Comparison of ENCODE assay signal across 14 mouse cellular contexts in genomic region chr10:20001990-20002389, GRCm38 (mm10).
DNase-seq lines count a peak whose midpoint lies in the region; ATAC-seq and TF ChIP-seq lines count a peak whose summit lies in the region.
"Had no signal": no experiment of that assay in that cellular context is flagged by ENCODE, and none has a peak within 500 bp of the region (broad histone marks: within the 10 kb centered on the region; RNA-seq: fewer than 3 reads in every experiment).

No protein-coding gene starts in this region.

- H3K4me3 ChIP-seq in midbrain, postnatal 0 days (ENCODE audit: low read depth, low read length) = no peak overlapping the region
- no peak overlapping the region for H3K4me3 ChIP-seq in cerebellum, adult 2 months (replicated peaks; ENCODE audit: insufficient read depth, low read depth, low read length)
- H3K4me3 ChIP-seq: embryonic facial prominence, embryonic 12.5 days; liver, embryonic 12.5 days had no signal

- H3K9me3 ChIP-seq in midbrain, postnatal 0 days (ENCODE audit: low read length) = no peaks in the 10 kb centered on the region
- H3K9me3 ChIP-seq: embryonic facial prominence, embryonic 12.5 days; liver, embryonic 12.5 days had no signal

- H3K4me2 ChIP-seq in midbrain, postnatal 0 days (ENCODE audit: low read depth, low read length, poor library complexity, severe bottlenecking) = no peak overlapping the region
- H3K4me2 ChIP-seq: embryonic facial prominence, embryonic 12.5 days; liver, embryonic 12.5 days had no signal

- no peak overlapping the region for H3K27ac ChIP-seq in midbrain, postnatal 0 days (ENCODE audit: low read depth, low read length)
- no peak overlapping the region for H3K27ac ChIP-seq in cerebellum, adult 2 months (ENCODE audit: insufficient read depth, low read length)
- H3K27ac ChIP-seq: embryonic facial prominence, embryonic 12.5 days; liver, embryonic 12.5 days had no signal

- ATAC-seq in midbrain, postnatal 0 days (ENCODE audit: low FRiP score) = 0 out of 2 replicates have a peak, but pooled peaks have one; percentile 29
- ATAC-seq: liver, embryonic 12.5 days had no signal

- no peaks in the 10 kb centered on the region for H3K36me3 ChIP-seq in midbrain, postnatal 0 days (ENCODE audit: insufficient read depth, low read length)
- H3K36me3 ChIP-seq: embryonic facial prominence, embryonic 12.5 days; liver, embryonic 12.5 days had no signal

- no peak for TF ChIP-seq CTCF in midbrain, postnatal 0 days (IDR thresholded peaks at IDR 0.05)
- TF ChIP-seq CTCF in cerebellum, adult 2 months (IDR thresholded peaks at IDR 0.05; ENCODE audit: borderline replicate concordance, insufficient read depth, low read depth, low read length) = no peak

- no peaks in the 10 kb centered on the region for H3K27me3 ChIP-seq in midbrain, postnatal 0 days (ENCODE audit: insufficient read depth, low read length)
- H3K27me3 ChIP-seq in cerebellum, adult 2 months (ENCODE audit: control insufficient read depth, insufficient read depth, low read length) = no peaks in the 10 kb centered on the region
- H3K27me3 ChIP-seq: embryonic facial prominence, embryonic 12.5 days; liver, embryonic 12.5 days had no signal

- peak; percentile 37 for DNase-seq in retina, postnatal 1 day
- no peak for DNase-seq in retina, embryonic 14.5 days (ENCODE audit: low spot score)
- DNase-seq in fat pad, adult 2 months (ENCODE audit: extremely low read depth, low read depth, low spot score) = peak; percentile 30
- DNase-seq in induced T-regulatory cell, adult 2 months (ENCODE audit: low read depth) = peak; percentile 33
- no peak for DNase-seq in midbrain, postnatal 0 days (ENCODE audit: low spot score)
- no peak for DNase-seq in gastrocnemius, adult 18-20 months (ENCODE audit: low spot score)
- no peak for DNase-seq in cerebellum, adult 2 months
- DNase-seq: cerebellum, adult 8-10 months; gastrocnemius, postnatal 10 days; kidney, postnatal 14 days; lung, postnatal 14 days; thymus, postnatal 14 days had no signal

- WGBS in midbrain, postnatal 0 days = 31% methylated on average over 5 of the region's 5 CpGs
- WGBS in cerebellum, adult 2 months = 74% methylated on average over 5 of the region's 5 CpGs

- H3K4me1 ChIP-seq in midbrain, postnatal 0 days (ENCODE audit: insufficient read depth, low read length) = no peaks in the 10 kb centered on the region
- peaks cover 9% of the 10 kb centered on the region for H3K4me1 ChIP-seq in cerebellum, adult 2 months (ENCODE audit: control insufficient read depth, insufficient read depth, low read length)
- H3K4me1 ChIP-seq: liver, embryonic 12.5 days had no signal

- TF ChIP-seq POLR2A in cerebellum, adult 2 months (IDR thresholded peaks at IDR 0.05; ENCODE audit: borderline replicate concordance, insufficient read depth, low read length) = no peak

- H3K9ac ChIP-seq in midbrain, postnatal 0 days (replicated peaks; ENCODE audit: low read length, poor library complexity, severe bottlenecking) = no peak overlapping the region
- H3K9ac ChIP-seq: embryonic facial prominence, embryonic 12.5 days; liver, embryonic 12.5 days had no signal

Comparison
In these comparisons a context has a peak if more than half of its experiments do, and no peak if none do; other contexts are left out.
1. DNase-seq: peak in retina, postnatal 1 day (single experiment), fat pad, adult 2 months (single experiment) and induced T-regulatory cell, adult 2 months (single experiment); none in retina, embryonic 14.5 days (single experiment), midbrain, postnatal 0 days (single experiment), gastrocnemius, adult 18-20 months (single experiment) and cerebellum, adult 2 months (0 of 2).